Comparison of ENCODE assay signal across 9 mouse cellular contexts in the genomic region with DNA sequence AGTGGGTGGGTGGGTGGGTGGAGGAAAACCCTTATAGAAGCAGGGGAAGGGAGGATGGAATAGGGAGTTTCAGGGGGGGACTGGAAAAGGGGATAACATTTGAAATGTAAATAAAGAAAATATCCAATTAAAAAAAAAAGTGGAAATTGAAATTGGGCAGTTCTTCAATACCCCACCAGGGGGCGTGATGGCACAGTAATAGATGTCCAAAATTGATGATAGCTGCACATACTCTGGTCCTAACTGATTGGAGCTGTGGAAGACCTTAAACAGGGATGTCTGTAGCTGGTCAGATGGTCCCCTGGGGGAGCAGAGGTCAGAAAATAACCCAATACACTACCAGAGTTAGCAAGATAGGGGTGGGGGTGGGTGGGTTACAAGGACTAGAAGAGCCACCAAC. TPM values are rescaled to one million over a fixed set of nuclear protein-coding genes. Genes with fewer than 3 reads are reported as not detected.
DNase-seq lines count a peak whose midpoint lies in the region; ATAC-seq and TF ChIP-seq lines count a peak whose summit lies in the region.
"Had no signal": no experiment of that assay in that cellular context is flagged by ENCODE, and none has a peak within 500 bp of the region (broad histone marks: within the 10 kb centered on the region; RNA-seq: fewer than 3 reads in every experiment).

No protein-coding gene starts in this region.

- peak; percentile 32 for DNase-seq in heart, postnatal 4 days
- DNase-seq in spleen, adult 2 months (ENCODE audit: low read depth in 1 of 2, low spot score in 2 of 2): no peak
- DNase-seq in spleen, adult 12 weeks (ENCODE audit: low spot score): no peak
- DNase-seq in cerebellum, postnatal 14 days: peak; percentile 58 to 69
- no peak for DNase-seq in heart, postnatal 36 days
- DNase-seq in gastrocnemius, postnatal 36 days: no peak
- DNase-seq: gastrocnemius, postnatal 25 days had no signal

- no peak overlapping the region for H3K4me2 ChIP-seq in heart, embryonic 12.5 days

- 0 out of 2 replicates have a peak, but pooled peaks cover 7% of the 10 kb centered on the region for H3K27me3 ChIP-seq in heart, embryonic 12.5 days (replicated peaks)
- H3K27me3 ChIP-seq in spleen, adult 2 months (ENCODE audit: control insufficient read depth, insufficient read depth, low read length): no peaks in the 10 kb centered on the region
- no peaks in the 10 kb centered on the region for H3K27me3 ChIP-seq in small intestine, adult 2 months (ENCODE audit: control insufficient read depth, insufficient read depth, low read length)

- no peak overlapping the region for H3K27ac ChIP-seq in heart, embryonic 12.5 days (ENCODE audit: poor library complexity, severe bottlenecking)
- no peak overlapping the region for H3K27ac ChIP-seq in spleen, adult 2 months (ENCODE audit: insufficient read depth, low read length)
- no peak overlapping the region for H3K27ac ChIP-seq in small intestine, adult 2 months (ENCODE audit: insufficient read depth, low read depth, low read length)

- no peak for ATAC-seq in heart, embryonic 12.5 days (ENCODE audit: insufficient number of reproducible peaks, low FRiP score)

- H3K36me3 ChIP-seq in heart, embryonic 12.5 days: no peaks in the 10 kb centered on the region
- H3K36me3 ChIP-seq in spleen, adult 2 months (ENCODE audit: control insufficient read depth, insufficient read depth, low read length): no peaks in the 10 kb centered on the region
- H3K36me3 ChIP-seq in small intestine, adult 2 months (ENCODE audit: control insufficient read depth, insufficient read depth, low read length): no peaks in the 10 kb centered on the region

- peak; percentile 20; the same call in 1 of the 2 replicates for TF ChIP-seq CTCF in spleen, adult 2 months (IDR thresholded peaks at IDR 0.05; ENCODE audit: extremely low read depth, insufficient read depth, insufficient read length, insufficient replicate concordance)
- TF ChIP-seq CTCF in small intestine, adult 2 months (IDR thresholded peaks at IDR 0.05; ENCODE audit: extremely low read depth, insufficient read length, insufficient replicate concordance, low read depth, low read length): peak; percentile 24; the same call in 1 of the 2 replicates

- no peak overlapping the region; the same call in 1 of the 2 replicates for H3K9ac ChIP-seq in heart, embryonic 12.5 days

- H3K4me3 ChIP-seq in heart, embryonic 12.5 days: no peak overlapping the region
- no peak overlapping the region for H3K4me3 ChIP-seq in spleen, adult 2 months (ENCODE audit: extremely low read depth, insufficient read depth, insufficient read length)
- H3K4me3 ChIP-seq in small intestine, adult 2 months (ENCODE audit: low read depth, low read length): no peak overlapping the region

- TF ChIP-seq POLR2A in spleen, adult 2 months (IDR thresholded peaks at IDR 0.05; ENCODE audit: low read depth, low read length): no peak
- TF ChIP-seq POLR2A in small intestine, adult 2 months (IDR thresholded peaks at IDR 0.05; ENCODE audit: low read depth, low read length): no peak

- no peaks in the 10 kb centered on the region for H3K9me3 ChIP-seq in heart, embryonic 12.5 days (replicated peaks)

- no peaks in the 10 kb centered on the region for H3K4me1 ChIP-seq in heart, embryonic 12.5 days (replicated peaks)
- H3K4me1 ChIP-seq in spleen, adult 2 months (ENCODE audit: control insufficient read depth, insufficient read depth, insufficient read length): no peaks in the 10 kb centered on the region
- H3K4me1 ChIP-seq in small intestine, adult 2 months (ENCODE audit: control insufficient read depth, insufficient read depth, insufficient read length, low read length): no peaks in the 10 kb centered on the region

- intact Hi-C loops in heart, postnatal 36 days (cut with DNase I): loop anchor here (2.0 to 5.0 kb wide), 2 partner anchors 94 to 282 kb away; a partner anchor contains a TSS
- intact Hi-C loops in gastrocnemius, postnatal 36 days (cut with DNase I): loop anchor here (10.0 kb wide), 1 partner anchor 290 kb away; no protein-coding TSS in a partner anchor

- 0% methylated on average over 1 of the region's 1 CpGs for WGBS in heart, embryonic 12.5 days
- WGBS in spleen, adult 2 months: 0% methylated on average over 1 of the region's 1 CpGs
- 0% methylated on average over 1 of the region's 1 CpGs for WGBS in small intestine, adult 2 months

RNA-seq across cellular contexts. Expression of a gene that starts 4.3 kb away (rescaled TPM):
- under 1 TPM in 1 of 2 experiments, not detected in 1; 0.60 TPM for total RNA-seq in heart, postnatal 4 days (2021)
- 0.75 TPM in 1 of 2 replicates, not detected in the other for polyA plus RNA-seq in heart, embryonic 12.5 days (2016; fragmentation: Nextera tagmentation; extraction: Ambion mirVana)
- polyA plus RNA-seq in spleen, adult 2 months (2012; rRNA removed): not detected in 2 replicates
- polyA plus RNA-seq in small intestine, adult 2 months (2012; rRNA removed): 0.62 and 0.94 TPM in 2 replicates
- not detected for total RNA-seq in heart, postnatal 36 days (2021)
- not detected for total RNA-seq in gastrocnemius, postnatal 36 days (2021)
- total RNA-seq: gastrocnemius, postnatal 25 days had no signal

RNA-seq across cellular contexts. Expression of a gene that starts 23.6 kb away (rescaled TPM):
- total RNA-seq in heart, postnatal 4 days (2021): 100 to 1,000 TPM; 237 to 239 TPM
- polyA plus RNA-seq in heart, embryonic 12.5 days (2016; fragmentation: Nextera tagmentation; extraction: Ambion mirVana): 118 and 121 TPM in 2 replicates
- polyA plus RNA-seq in spleen, adult 2 months (2012; rRNA removed): 70.8 and 109 TPM in 2 replicates
- 154 and 238 TPM in 2 replicates for polyA plus RNA-seq in small intestine, adult 2 months (2012; rRNA removed)
- total RNA-seq in heart, postnatal 36 days (2021): 100 to 1,000 TPM; 536 to 626 TPM
- 100 to 1,000 TPM; 411 to 443 TPM for total RNA-seq in gastrocnemius, postnatal 36 days (2021)

RNA-seq across cellular contexts. Expression of a gene that starts 23.6 kb away (rescaled TPM):
- 10 to 100 TPM; 84.5 to 91.1 TPM for total RNA-seq in heart, postnatal 4 days (2021)
- polyA plus RNA-seq in heart, embryonic 12.5 days (2016; fragmentation: Nextera tagmentation; extraction: Ambion mirVana): 102 and 109 TPM in 2 replicates
- 27.1 and 32.8 TPM in 2 replicates for polyA plus RNA-seq in spleen, adult 2 months (2012; rRNA removed)
- 16.7 and 32.0 TPM in 2 replicates for polyA plus RNA-seq in small intestine, adult 2 months (2012; rRNA removed)
- total RNA-seq in heart, postnatal 36 days (2021): 10 to 100 TPM; 73.7 to 91.4 TPM
- total RNA-seq in gastrocnemius, postnatal 36 days (2021): 10 to 100 TPM; 31.9 to 34.4 TPM

RNA-seq across cellular contexts. Expression of a gene that starts 42.7 kb away (rescaled TPM):
- total RNA-seq in heart, postnatal 4 days (2021): 10 to 100 TPM; 63.3 to 74.8 TPM
- polyA plus RNA-seq in heart, embryonic 12.5 days (2016; fragmentation: Nextera tagmentation; extraction: Ambion mirVana): 122 and 126 TPM in 2 replicates
- 56.4 and 56.8 TPM in 2 replicates for polyA plus RNA-seq in spleen, adult 2 months (2012; rRNA removed)
- polyA plus RNA-seq in small intestine, adult 2 months (2012; rRNA removed): 32.3 and 57.1 TPM in 2 replicates
- total RNA-seq in heart, postnatal 36 days (2021): 10 to 100 TPM; 69.1 to 69.9 TPM
- total RNA-seq in gastrocnemius, postnatal 36 days (2021): 10 to 100 TPM; 34.3 to 44.5 TPM

RNA-seq across cellular contexts. Expression of a gene that starts 42.7 kb away (rescaled TPM):
- total RNA-seq in heart, postnatal 4 days (2021): 1 to 10 TPM; 4.1 to 4.5 TPM
- polyA plus RNA-seq in heart, embryonic 12.5 days (2016; fragmentation: Nextera tagmentation; extraction: Ambion mirVana): 13.1 and 15.2 TPM in 2 replicates
- 3.0 and 3.1 TPM in 2 replicates for polyA plus RNA-seq in spleen, adult 2 months (2012; rRNA removed)
- 55.9 and 160 TPM in 2 replicates for polyA plus RNA-seq in small intestine, adult 2 months (2012; rRNA removed)
- 1 to 10 TPM; 2.9 to 4.4 TPM for total RNA-seq in heart, postnatal 36 days (2021)
- 1 to 10 TPM in 1 of 2 experiments, under 1 TPM in 1; 0.52 to 1.6 TPM for total RNA-seq in gastrocnemius, postnatal 36 days (2021)

Comparison
In these comparisons a context has a peak if more than half of its experiments do, and no peak if none do; other contexts are left out.
1. DNase-seq: peak in heart, postnatal 4 days (single experiment) and cerebellum, postnatal 14 days (2 of 2); none in spleen, adult 2 months (0 of 2), spleen, adult 12 weeks (single experiment), heart, postnatal 36 days (0 of 2) and gastrocnemius, postnatal 36 days (0 of 2).